Mouse (Mus musculus) embryonic facial prominence, embryonic 10.5 days (tissue): ENCODE data around the gene Gm826. TPM values are rescaled to one million over a fixed set of nuclear protein-coding genes. Genes with fewer than 3 reads are reported as not detected.

ENCODE experiments used
- DNase-seq: peaks from one replicate; pipeline ENCODE4 v3.0.0-alpha.2; 2017; ENCODE audit warnings: low spot score
- H3K27ac ChIP-seq: fragments of 300-500 bp; sonication (generic); replicated peaks from 2 replicates; pipeline ENCODE4 v1.5.1; 2016; ENCODE audit warnings: mild to moderate bottlenecking
- H3K27me3 ChIP-seq: fragments of 300-500 bp; sonication (generic); replicated peaks from 2 replicates; pipeline ENCODE4 v1.6.1; 2016; ENCODE audit warnings: low read depth, mild to moderate bottlenecking; ENCODE audit not compliant: poor library complexity, severe bottlenecking
- H3K36me3 ChIP-seq: fragments of 300-500 bp; sonication (generic); replicated peaks from 2 replicates; pipeline ENCODE4 v1.6.1; 2016; ENCODE audit warnings: mild to moderate bottlenecking, moderate library complexity
- H3K4me1 ChIP-seq: fragments of 300-500 bp; sonication (generic); 2 replicates; pipeline ENCODE4 v1.6.1; 2016
- H3K4me3 ChIP-seq: fragments of 300-500 bp; sonication (generic); 2 replicates; pipeline ENCODE4 v1.5.1; 2016; ENCODE audit warnings: mild to moderate bottlenecking, moderate library complexity
- H3K9me3 ChIP-seq: fragments of 300-500 bp; sonication (generic); 2 replicates; pipeline ENCODE4 v1.6.1; 2016; ENCODE audit warnings: mild to moderate bottlenecking
- WGBS: fragments of 180-500 bp; shearing (Covaris S2); methylation state at CpG from one replicate; pipeline ENCODE4 v1.1.7; 2016; 5-methylcytosine and 5-hydroxymethylcytosine counted together
- polyA plus RNA-seq: library from polyadenylated mRNA; unstranded; fragments of >200 nt; fragmentation: Nextera tagmentation; extraction: Ambion mirVana; gene quantifications from 2 replicates; pipeline ENCODE4 v1.2.1, GENCODE M21; 2016

The Gm826 gene
- polyA plus RNA-seq, 1 experiment from 2014 or later, result 0.19 TPM

DNA sequence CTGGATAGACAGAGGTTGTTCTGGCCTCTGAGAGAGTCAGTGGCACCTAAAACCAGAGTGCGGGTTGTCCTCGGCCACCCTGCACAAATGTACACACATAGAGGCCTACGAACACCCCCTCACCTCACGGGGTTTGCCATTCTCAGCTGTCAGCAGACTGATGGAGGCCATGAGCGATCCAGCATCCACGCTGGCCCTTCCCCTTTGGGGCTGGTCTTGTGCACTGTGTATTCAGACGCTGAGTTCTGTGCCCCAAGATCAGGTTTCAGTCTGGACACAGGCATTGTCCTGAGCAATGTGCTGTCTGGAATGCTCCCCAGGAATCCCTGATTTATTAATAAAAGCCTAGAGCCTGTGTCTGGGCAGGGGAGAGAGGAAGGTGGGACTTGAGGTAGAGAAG lies 14.8 kb upstream of the Gm826 start:
- WGBS, result 33% methylated on average over 7 of the region's 7 CpGs
- Histone ChIP-seq H3K4me3 (0 out of 2 replicates have a peak overlapping the region, but pooled peaks have one; percentile 11), H3K4me1 (peaks cover 57% of the 10 kb centered on the region), H3K27me3 (peaks cover 8% of the 10 kb centered on the region; the same call in 1 of the 2 replicates), H3K36me3 (no peaks in the 10 kb centered on the region), H3K27ac (peak overlapping the region; percentile 70), H3K9me3 (no peaks in the 10 kb centered on the region)
- peak; percentile 56 for DNase-seq

DNA sequence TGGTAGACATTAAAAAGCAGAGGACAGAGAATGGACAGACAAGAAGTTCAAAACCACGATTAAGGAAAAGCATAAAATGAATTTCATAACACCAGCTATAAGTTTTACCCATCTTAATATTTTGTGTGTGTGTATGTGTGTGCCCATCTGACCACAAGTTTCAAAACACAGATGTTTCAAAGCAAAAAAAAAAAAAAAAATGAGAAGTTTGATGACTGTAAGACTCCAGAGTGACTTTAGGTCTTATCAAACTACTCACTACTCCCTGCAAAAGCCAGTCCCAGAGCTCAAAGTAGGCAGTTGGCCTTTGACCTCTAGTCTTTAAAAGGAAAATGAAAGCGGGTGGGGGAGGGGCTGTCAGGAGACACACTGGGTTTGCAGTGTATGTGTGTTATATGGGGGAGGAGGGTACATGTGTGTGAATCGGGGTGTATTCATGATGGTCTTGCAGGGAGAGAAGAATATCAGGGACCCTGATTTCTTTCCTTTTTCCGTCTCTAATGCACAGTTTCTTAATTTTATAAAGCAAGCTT lies 14.2 kb upstream of the Gm826 start:
- H3K9me3 ChIP-seq, result no peaks in the 10 kb centered on the region
- 46% methylated on average over 4 of the region's 4 CpGs for WGBS
- H3K4me3 ChIP-seq, result no peak overlapping the region
- H3K27me3 ChIP-seq, result peaks cover 8% of the 10 kb centered on the region; the same call in 1 of the 2 replicates
- H3K27ac ChIP-seq, result no peak overlapping the region; the same call in 1 of the 2 replicates
- H3K4me1 ChIP-seq, result peaks cover 52% of the 10 kb centered on the region
- H3K36me3 ChIP-seq, result no peaks in the 10 kb centered on the region
- no peak for DNase-seq

DNA sequence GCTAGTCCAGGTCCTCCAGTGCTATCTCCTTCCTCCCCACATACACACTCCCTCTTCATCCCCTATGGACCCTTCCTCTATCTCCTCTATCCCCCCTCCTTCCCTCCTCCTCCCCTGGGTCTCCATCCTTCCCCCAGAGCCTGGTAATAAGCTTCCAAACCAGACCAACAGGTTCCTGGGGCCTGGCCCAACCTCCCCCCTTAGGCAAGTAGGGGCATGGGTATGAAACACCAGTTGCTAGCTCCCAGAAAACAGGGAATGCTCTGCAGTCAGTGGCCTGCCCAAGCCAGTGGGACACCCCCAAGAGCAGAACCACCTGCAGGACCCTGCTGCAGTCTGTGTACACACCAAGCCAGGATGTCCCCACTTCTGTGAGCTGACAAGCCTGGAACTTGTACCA lies 11.7 kb upstream of the Gm826 start:
- no peaks in the 10 kb centered on the region for H3K27me3 ChIP-seq
- H3K27ac ChIP-seq, result no peak overlapping the region
- no peak overlapping the region for H3K4me3 ChIP-seq
- DNase-seq, result no peak
- H3K9me3 ChIP-seq, result no peaks in the 10 kb centered on the region
- no peaks in the 10 kb centered on the region for H3K36me3 ChIP-seq
- H3K4me1 ChIP-seq, result peaks cover 34% of the 10 kb centered on the region

DNA sequence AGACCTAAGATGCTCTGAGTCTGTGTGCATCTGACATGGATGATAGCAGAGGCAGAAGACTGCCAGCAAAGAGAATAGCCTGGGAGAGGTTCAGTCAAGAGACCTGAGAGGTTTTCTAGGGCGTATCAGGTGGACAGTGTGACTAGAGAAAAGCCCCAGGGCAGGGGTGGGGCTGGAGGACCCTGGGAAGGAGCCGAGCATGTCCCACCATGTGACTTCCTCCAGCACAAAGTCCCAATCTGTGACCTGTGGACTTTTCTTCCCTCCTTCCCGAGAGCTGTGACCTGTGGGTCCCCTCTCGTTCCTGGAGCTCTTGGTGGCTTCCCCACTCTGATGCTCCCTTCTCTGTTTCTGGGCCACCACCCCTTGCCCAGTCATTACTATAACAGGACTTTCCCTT lies 6.2 kb upstream of the Gm826 start:
- no peak for DNase-seq
- H3K4me1 ChIP-seq, result 0 out of 2 replicates have a peak, but pooled peaks cover 12% of the 10 kb centered on the region
- H3K9me3 ChIP-seq, result no peaks in the 10 kb centered on the region
- no peaks in the 10 kb centered on the region for H3K36me3 ChIP-seq
- no peak overlapping the region for H3K4me3 ChIP-seq
- 0 out of 2 replicates have a peak, but pooled peaks cover 3% of the 10 kb centered on the region for H3K27me3 ChIP-seq
- WGBS, result 36% methylated on average over 4 of the region's 4 CpGs
- no peak overlapping the region for H3K27ac ChIP-seq

DNA sequence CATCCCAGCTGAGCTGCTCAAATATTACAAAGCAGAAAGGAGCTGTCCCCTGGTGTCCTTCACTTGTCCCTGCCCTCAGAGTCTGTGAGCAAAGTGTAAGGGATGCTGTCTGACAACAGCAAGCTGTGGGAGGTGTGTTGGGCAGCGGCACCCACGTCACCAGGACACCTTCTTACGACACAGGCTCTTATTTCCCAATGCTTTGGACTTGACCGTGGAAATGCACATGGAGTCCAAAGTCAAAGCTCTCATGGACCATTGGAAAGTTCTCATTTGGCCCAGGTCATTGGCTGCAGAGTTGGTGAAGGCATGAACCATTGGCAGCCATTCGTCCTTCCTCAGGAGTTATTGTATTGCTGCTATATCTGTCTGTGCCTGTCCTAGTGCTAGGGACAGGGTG lies 5.6 kb upstream of the Gm826 start:
- 95% methylated on average over 5 of the region's 5 CpGs for WGBS
- DNase-seq, result no peak
- H3K4me3 ChIP-seq, result no peak overlapping the region
- H3K36me3 ChIP-seq, result no peaks in the 10 kb centered on the region
- H3K4me1 ChIP-seq, result 0 out of 2 replicates have a peak, but pooled peaks cover 9% of the 10 kb centered on the region
- no peaks in the 10 kb centered on the region for H3K9me3 ChIP-seq
- 0 out of 2 replicates have a peak, but pooled peaks cover 3% of the 10 kb centered on the region for H3K27me3 ChIP-seq
- no peak overlapping the region for H3K27ac ChIP-seq

DNA sequence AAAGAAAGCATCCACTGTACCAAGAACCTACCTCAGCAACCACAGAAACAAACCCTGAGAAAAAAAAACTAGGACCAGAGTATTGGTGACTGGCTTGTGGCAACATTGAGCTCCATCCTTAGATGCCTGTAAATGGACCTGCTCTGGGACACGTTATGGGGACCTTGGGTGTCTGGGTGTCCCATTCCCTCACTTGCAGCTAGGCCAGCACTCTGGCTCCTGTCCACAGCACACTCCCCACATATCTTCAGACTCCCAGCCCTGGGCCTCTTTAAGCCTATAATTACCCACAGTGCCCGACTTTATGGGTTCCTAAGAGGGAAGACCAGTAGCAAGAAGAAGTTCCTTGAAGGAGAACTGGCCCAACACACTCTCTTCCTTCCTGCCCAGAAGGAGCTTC lies 2.1 kb upstream of the Gm826 start:
- 63% methylated on average over 2 of the region's 2 CpGs for WGBS
- Histone ChIP-seq H3K4me1 (0 out of 2 replicates have a peak, but pooled peaks cover 3% of the 10 kb centered on the region), H3K4me3 (no peak overlapping the region), H3K27me3 (0 out of 2 replicates have a peak, but pooled peaks cover 3% of the 10 kb centered on the region), H3K36me3 (no peaks in the 10 kb centered on the region), H3K9me3 (no peaks in the 10 kb centered on the region), H3K27ac (no peak overlapping the region)
- no peak for DNase-seq

DNA sequence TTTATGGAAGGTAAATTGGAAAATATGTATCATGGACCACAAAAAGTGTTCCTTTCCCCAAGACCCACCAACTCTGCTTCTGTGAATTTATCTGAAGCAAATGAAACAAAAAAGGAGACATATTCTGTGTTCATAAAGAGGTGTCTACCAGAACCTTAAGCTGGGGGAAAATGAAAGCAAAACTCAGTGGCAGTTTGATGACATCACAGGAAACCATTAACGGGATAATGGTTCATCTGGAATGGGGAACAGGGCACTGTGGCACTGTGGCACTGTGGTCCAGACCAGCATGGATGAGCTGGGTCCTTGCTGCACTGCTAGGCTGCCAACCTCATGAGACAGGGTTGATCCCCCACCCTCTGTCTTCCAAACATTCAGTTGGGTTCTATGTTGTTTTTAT lies 1.1 kb upstream of the Gm826 start:
- H3K4me1 ChIP-seq, result 0 out of 2 replicates have a peak, but pooled peaks cover under 1% of the 10 kb centered on the region

DNA sequence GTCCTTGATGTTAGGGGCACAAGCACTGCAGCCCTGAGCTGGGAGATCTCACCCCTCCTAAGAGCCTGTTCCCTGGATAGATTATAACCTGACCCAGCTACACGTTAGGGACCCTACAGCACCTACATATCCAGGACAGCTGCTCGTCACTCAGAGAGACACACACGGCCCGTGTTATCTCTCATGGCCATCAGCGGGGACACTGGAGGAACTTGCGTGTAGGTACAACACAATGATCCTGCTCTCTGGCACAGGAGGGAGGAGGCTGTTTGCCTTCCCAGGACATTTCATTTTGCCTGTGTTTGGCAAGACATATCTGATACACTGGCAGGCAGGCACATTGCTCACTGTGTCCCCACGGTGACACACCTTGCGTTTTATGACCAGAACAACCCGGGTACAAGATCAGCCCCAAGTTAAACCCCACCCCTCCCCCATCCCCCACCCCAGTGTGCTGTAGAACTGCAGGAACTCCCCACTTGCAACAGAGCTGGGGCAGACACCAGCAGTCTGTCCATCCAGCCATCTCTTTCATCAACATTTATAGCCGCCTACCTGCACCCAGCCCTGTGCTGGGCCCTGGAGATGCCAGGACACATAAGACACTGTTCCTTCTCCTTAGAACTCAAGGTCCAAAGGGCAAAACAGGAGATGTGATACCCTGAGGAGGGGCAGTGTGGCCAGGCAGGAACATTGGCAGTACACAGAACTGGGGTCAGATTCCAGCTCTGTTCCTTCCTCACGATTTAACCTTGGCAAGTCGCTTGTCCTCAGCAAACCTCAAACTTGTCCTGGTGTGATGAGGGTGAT lies 1.2 kb downstream of the Gm826 start:
- no peak overlapping the region for H3K27ac ChIP-seq

More for the DNA sequence above, 1.1 kb upstream of the Gm826 start:
- Histone ChIP-seq H3K36me3 (no peaks in the 10 kb centered on the region), H3K27me3 (0 out of 2 replicates have a peak, but pooled peaks cover 1% of the 10 kb centered on the region), H3K4me3 (no peak overlapping the region), H3K9me3 (no peaks in the 10 kb centered on the region), H3K27ac (no peak overlapping the region)
- 69% methylated on average over 1 of the region's 1 CpGs for WGBS
- no peak for DNase-seq

DNA sequence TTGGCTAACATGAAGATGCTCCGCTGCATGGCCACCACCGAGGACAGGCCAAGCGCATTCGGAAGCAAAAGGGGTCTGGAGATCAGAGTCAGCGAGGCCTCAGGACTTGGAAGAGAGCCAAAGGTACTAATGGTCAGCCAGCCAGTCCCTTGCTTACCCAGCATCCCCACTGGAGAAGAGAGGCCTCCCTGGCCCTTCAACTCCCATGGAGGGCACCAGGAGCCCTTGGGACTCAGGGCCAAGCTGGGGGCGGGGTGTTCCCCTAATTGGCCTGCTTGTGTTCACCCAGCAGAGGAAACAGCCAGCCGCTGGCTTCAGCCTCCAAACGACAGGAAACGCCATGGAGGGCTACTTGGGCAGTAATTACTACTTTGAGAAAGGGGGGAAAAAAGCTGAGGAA lies 5.1 kb downstream of the Gm826 start:
- 52% methylated on average over 9 of the region's 9 CpGs for WGBS
- Histone ChIP-seq H3K4me1 (peaks cover 16% of the 10 kb centered on the region), H3K36me3 (no peaks in the 10 kb centered on the region), H3K4me3 (no peak overlapping the region), H3K27me3 (no peaks in the 10 kb centered on the region), H3K27ac (peak overlapping the region; percentile 40; the same call in 1 of the 2 replicates), H3K9me3 (no peaks in the 10 kb centered on the region)
- DNase-seq, result no peak

More for the DNA sequence above, 1.2 kb downstream of the Gm826 start:
- no peaks in the 10 kb centered on the region for H3K36me3 ChIP-seq
- no peaks in the 10 kb centered on the region for H3K27me3 ChIP-seq
- WGBS, result 86% methylated on average over 12 of the region's 12 CpGs
- H3K4me1 ChIP-seq, result peaks cover 10% of the 10 kb centered on the region
- no peak overlapping the region for H3K4me3 ChIP-seq
- no peak for DNase-seq
- no peaks in the 10 kb centered on the region for H3K9me3 ChIP-seq

DNA sequence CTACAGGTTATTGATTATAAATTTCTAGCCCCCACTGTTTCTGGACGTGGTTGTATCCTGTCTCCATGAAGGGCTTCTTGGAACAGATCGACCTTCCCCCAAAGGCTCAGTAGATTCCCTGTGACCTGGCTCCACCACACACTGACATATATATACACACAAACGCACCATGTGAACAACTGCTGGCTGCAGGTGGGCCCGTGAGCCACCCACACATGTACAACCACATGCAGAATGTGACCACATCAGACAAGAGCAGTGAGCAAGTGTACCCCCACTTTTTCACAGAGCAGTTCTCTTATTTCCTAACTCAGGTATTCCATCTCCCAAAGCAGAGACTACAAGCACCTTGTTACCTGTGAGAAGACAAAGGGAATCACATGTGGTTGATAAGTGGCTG lies 6.2 kb downstream of the Gm826 start:
- no peaks in the 10 kb centered on the region for H3K36me3 ChIP-seq
- H3K4me3 ChIP-seq, result no peak overlapping the region
- DNase-seq, result no peak
- no peaks in the 10 kb centered on the region for H3K27me3 ChIP-seq
- WGBS, result 80% methylated on average over 4 of the region's 4 CpGs
- H3K4me1 ChIP-seq, result peaks cover 16% of the 10 kb centered on the region
- H3K27ac ChIP-seq, result no peak overlapping the region
- H3K9me3 ChIP-seq, result no peaks in the 10 kb centered on the region

DNA sequence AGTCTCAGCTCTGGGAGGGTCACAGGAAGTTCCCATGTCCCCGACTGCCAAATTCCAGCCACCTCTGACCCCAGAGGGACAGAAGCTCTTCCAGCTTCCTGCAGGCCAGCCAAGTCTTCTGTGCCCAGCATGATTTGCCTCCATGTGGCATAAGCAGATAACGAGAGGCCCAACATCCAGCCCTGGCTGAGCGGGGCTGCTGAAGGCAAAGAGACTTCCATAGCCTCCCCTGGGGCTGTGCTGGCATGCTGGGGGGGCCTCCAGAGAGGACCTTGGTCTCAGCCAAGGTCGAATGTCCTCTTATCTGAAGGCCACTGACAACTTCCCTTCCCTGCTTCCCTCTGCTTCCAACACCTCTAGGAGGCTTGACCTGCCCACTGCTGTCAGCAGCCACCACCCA lies 6.8 kb downstream of the Gm826 start:
- H3K9me3 ChIP-seq, result no peaks in the 10 kb centered on the region
- H3K4me1 ChIP-seq, result peaks cover 16% of the 10 kb centered on the region
- no peaks in the 10 kb centered on the region for H3K36me3 ChIP-seq
- no peaks in the 10 kb centered on the region for H3K27me3 ChIP-seq
- WGBS, result 35% methylated on average over 4 of the region's 4 CpGs
- no peak for DNase-seq
- H3K4me3 ChIP-seq, result no peak overlapping the region
- no peak overlapping the region for H3K27ac ChIP-seq

DNA sequence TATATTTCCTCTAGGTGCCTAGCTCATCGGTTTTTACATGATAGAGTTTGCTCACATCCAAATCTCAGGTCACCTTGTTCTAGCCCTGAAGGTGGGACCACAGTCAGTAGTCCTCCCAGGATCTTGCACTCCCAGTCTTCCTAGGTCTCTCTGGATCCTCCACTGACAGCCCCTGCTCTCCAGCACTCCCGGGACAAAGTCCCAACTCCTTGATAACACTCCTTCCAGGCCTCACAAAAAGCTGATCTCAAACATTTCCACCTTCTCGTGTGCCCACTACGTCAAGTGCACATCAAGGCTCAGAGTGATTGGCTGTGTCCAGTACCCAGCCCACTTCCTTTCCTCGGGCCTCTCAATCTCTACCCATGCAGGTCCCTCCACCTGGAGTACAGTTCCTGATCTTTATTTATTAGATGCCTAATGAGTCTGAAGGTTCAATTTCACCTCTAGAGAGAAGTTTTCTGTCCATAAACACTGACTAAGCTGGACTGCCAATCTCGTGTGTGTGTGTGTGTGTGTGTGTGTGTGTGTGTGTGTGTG lies 8.8 kb downstream of the Gm826 start:
- WGBS, result 85% methylated on average over 6 of the region's 6 CpGs

More for the DNA sequence above, 8.8 kb downstream of the Gm826 start:
- DNase-seq, result no peak
- no peaks in the 10 kb centered on the region for H3K9me3 ChIP-seq
- H3K4me1 ChIP-seq, result peaks cover 20% of the 10 kb centered on the region
- no peaks in the 10 kb centered on the region for H3K27me3 ChIP-seq
- no peak overlapping the region for H3K27ac ChIP-seq
- no peaks in the 10 kb centered on the region for H3K36me3 ChIP-seq
- no peak overlapping the region for H3K4me3 ChIP-seq
